Mouse (Mus musculus) cortical plate, adult 2 months (tissue): ENCODE measurements around the gene Eif2b4.

Experiments used
- CTCF ChIP-seq: fragments of 200-500 bp; IDR thresholded peaks from 2 replicates; pipeline ENCODE4 v1.5.1; 2011; ENCODE audit warnings: mild to moderate bottlenecking, control low read depth, low read length; ENCODE audit not compliant: insufficient read depth; ENCODE audit errors: extremely low read depth
- POLR2A ChIP-seq: fragments of 200-500 bp; IDR thresholded peaks from 2 replicates; pipeline ENCODE4 v1.6.1; 2011; ENCODE audit warnings: mild to moderate bottlenecking, low read length, control low read depth; ENCODE audit not compliant: insufficient read depth; ENCODE audit errors: extremely low read depth

GRCm38 (mm10) chr5:31188223-31188840 lies 4.9 kb downstream of the Eif2b4 start:
- peak; percentile 13; the same call in 1 of the 2 replicates for TF ChIP-seq CTCF
- TF ChIP-seq POLR2A: no peak
